Mouse (Mus musculus) ES-E14 (cell line): ENCODE measurements around the gene Cd33.

Experiments used
- CHD2 ChIP-seq: IDR thresholded peaks from 2 replicates; pipeline ENCODE4 v1.6.1; 2014; ENCODE audit warnings: mild to moderate bottlenecking, low read depth, low read length, inconsistent platforms
- HCFC1 ChIP-seq: IDR thresholded peaks from 2 replicates; pipeline ENCODE4 v1.6.1; 2012; ENCODE audit warnings: low read length, inconsistent platforms, borderline replicate concordance; ENCODE audit not compliant: insufficient read depth
- MAFK ChIP-seq: IDR thresholded peaks from 2 replicates; pipeline ENCODE4 v1.6.1; 2014; ENCODE audit warnings: mild to moderate bottlenecking, low read depth, low read length, inconsistent platforms; ENCODE audit not compliant: insufficient read depth
- ZC3H11A ChIP-seq: IDR thresholded peaks from 2 replicates; pipeline ENCODE4 v1.6.1; 2012; ENCODE audit warnings: low read depth, mild to moderate bottlenecking, inconsistent platforms, low read length, borderline replicate concordance
- ZNF384 ChIP-seq: IDR thresholded peaks from 2 replicates; pipeline ENCODE4 v1.6.1; 2012; ENCODE audit warnings: low read depth, low read length, inconsistent platforms

DNA sequence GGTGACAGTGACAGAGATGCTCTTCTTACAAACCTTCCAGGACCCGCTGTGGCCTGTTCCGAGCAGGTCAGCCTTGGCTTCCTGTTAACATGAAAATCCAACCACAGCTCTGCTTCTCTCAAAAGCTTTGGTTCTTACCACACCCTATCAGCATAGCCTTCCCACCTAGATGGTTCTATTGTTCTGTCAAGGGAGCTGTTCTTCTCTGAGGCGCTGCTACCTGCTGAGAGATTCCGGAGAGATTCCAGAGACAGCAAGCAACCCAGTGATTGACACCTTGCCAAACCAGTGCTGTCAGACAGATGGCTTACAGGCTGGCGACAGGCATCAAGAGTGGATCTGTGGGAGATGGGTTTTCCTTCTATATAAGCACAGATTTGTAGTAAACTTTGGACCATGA is 3.4 kb upstream of the Cd33 start:
- TF ChIP-seq CHD2: no peak
- no peak for TF ChIP-seq HCFC1
- TF ChIP-seq ZNF384: no peak
- no peak for TF ChIP-seq ZC3H11A
- TF ChIP-seq MAFK: no peak
